Mouse (Mus musculus): ENCODE data around the gene 1810062G17Rik. TPM values are rescaled to one million over a fixed set of nuclear protein-coding genes. Genes with fewer than 3 reads are reported as not detected.

Gene 1810062G17Rik
- polyA plus RNA-seq, 1 experiment = 0.97 TPM

DNA sequence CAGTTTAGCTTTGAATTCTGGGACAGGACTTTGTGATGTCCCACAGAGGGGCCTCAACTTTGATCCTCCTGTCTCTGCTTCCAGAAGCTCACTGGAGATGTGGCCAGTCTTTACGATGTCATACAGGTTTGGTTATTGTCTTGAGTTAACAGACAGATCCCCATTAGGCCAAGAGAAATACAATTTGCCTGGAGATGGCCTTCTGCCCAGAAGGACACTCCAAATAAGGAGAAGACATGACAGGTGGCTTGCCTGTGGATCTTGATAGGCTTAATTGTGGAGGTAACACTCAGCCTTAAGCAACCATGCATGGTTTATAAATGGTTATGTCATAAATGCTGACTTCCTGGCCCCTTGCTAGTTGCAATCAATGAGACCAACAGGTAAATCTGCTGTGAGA is 23.2 kb upstream of the 1810062G17Rik start:
- Histone ChIP-seq H3K4me1 (ENCODE audit: control insufficient read depth, insufficient read depth, low read length) (peaks cover 25% of the 10 kb centered on the region), H3K4me3 (ENCODE audit: insufficient read depth, low read length) (no peak overlapping the region), H3K27ac (ENCODE audit: insufficient read depth, low read length) (peak overlapping the region; percentile 24; the same call in 1 of the 2 replicates)
- TF ChIP-seq CTCF (IDR thresholded peaks at IDR 0.05; ENCODE audit: borderline replicate concordance, insufficient read depth, low read length) (no peak), POLR2A (IDR thresholded peaks at IDR 0.05; ENCODE audit: low read depth, low read length) (no peak)

GRCm38 (mm10) chr3:36455124-36455523 is 20.6 kb upstream of the 1810062G17Rik start:
- H3K27ac ChIP-seq (ENCODE audit: insufficient read depth, low read length) = no peak overlapping the region
- no peak for TF ChIP-seq POLR2A (IDR thresholded peaks at IDR 0.05; ENCODE audit: low read depth, low read length)
- no peak for TF ChIP-seq CTCF (IDR thresholded peaks at IDR 0.05; ENCODE audit: borderline replicate concordance, insufficient read depth, low read length)
- H3K4me3 ChIP-seq (ENCODE audit: insufficient read depth, low read length) = no peak overlapping the region
- peaks cover 18% of the 10 kb centered on the region for H3K4me1 ChIP-seq (ENCODE audit: control insufficient read depth, insufficient read depth, low read length)

- TF ChIP-seq CTCF (IDR thresholded peaks at IDR 0.05; ENCODE audit: borderline replicate concordance, insufficient read depth, low read length) (no peak), POLR2A (IDR thresholded peaks at IDR 0.05; ENCODE audit: low read depth, low read length) (no peak)
- H3K4me3 ChIP-seq (ENCODE audit: insufficient read depth, low read length) = no peak overlapping the region
- H3K4me1 ChIP-seq (ENCODE audit: control insufficient read depth, insufficient read depth, low read length) = peaks cover 13% of the 10 kb centered on the region
- no peak overlapping the region for H3K27ac ChIP-seq (ENCODE audit: insufficient read depth, low read length)
Measured at GRCm38 (mm10) chr3:36455566-36455965, 20.2 kb upstream of the 1810062G17Rik start.

GRCm38 (mm10) chr3:36460717-36461116 is 15.0 kb upstream of the 1810062G17Rik start:
- TF ChIP-seq POLR2A (IDR thresholded peaks at IDR 0.05; ENCODE audit: low read depth, low read length) (no peak), CTCF (IDR thresholded peaks at IDR 0.05; ENCODE audit: borderline replicate concordance, insufficient read depth, low read length) (no peak)
- no peaks in the 10 kb centered on the region; the same call in 1 of the 2 replicates for H3K4me1 ChIP-seq (ENCODE audit: control insufficient read depth, insufficient read depth, low read length)
- H3K4me3 ChIP-seq (ENCODE audit: insufficient read depth, low read length) = no peak overlapping the region
- no peak overlapping the region for H3K27ac ChIP-seq (ENCODE audit: insufficient read depth, low read length)

GRCm38 (mm10) chr3:36461819-36462218 is 13.9 kb upstream of the 1810062G17Rik start:
- H3K4me3 ChIP-seq (ENCODE audit: insufficient read depth, low read length) = no peak overlapping the region
- no peak overlapping the region for H3K27ac ChIP-seq (ENCODE audit: insufficient read depth, low read length)
- H3K4me1 ChIP-seq (ENCODE audit: control insufficient read depth, insufficient read depth, low read length) = peaks cover 6% of the 10 kb centered on the region; the same call in 1 of the 2 replicates
- TF ChIP-seq POLR2A (IDR thresholded peaks at IDR 0.05; ENCODE audit: low read depth, low read length) (no peak), CTCF (IDR thresholded peaks at IDR 0.05; ENCODE audit: borderline replicate concordance, insufficient read depth, low read length) (no peak)

DNA sequence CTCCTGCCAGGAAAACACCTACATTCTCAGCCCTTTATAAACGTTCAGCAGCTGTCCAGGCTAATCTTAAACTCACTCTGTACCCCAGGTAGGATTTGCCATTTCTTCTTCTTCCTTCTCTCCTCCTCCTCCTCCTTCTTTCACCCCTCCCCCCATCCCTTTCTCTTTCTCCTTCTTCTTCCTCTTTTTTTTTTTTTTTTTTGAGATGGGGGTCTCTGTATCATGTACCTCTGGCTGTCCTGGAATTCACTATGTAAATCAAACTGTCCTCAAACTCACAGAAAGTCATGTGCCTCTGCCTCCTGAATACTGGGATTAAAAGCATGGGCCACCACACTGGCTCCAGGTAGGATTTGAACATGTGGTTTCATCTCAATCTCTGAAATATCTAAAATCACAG is 13.4 kb upstream of the 1810062G17Rik start:
- Histone ChIP-seq H3K4me3 (ENCODE audit: insufficient read depth, low read length) (no peak overlapping the region), H3K27ac (ENCODE audit: insufficient read depth, low read length) (no peak overlapping the region), H3K4me1 (ENCODE audit: control insufficient read depth, insufficient read depth, low read length) (peaks cover 10% of the 10 kb centered on the region; the same call in 1 of the 2 replicates)
- TF ChIP-seq POLR2A (IDR thresholded peaks at IDR 0.05; ENCODE audit: low read depth, low read length) (no peak), CTCF (IDR thresholded peaks at IDR 0.05; ENCODE audit: borderline replicate concordance, insufficient read depth, low read length) (no peak)

DNA sequence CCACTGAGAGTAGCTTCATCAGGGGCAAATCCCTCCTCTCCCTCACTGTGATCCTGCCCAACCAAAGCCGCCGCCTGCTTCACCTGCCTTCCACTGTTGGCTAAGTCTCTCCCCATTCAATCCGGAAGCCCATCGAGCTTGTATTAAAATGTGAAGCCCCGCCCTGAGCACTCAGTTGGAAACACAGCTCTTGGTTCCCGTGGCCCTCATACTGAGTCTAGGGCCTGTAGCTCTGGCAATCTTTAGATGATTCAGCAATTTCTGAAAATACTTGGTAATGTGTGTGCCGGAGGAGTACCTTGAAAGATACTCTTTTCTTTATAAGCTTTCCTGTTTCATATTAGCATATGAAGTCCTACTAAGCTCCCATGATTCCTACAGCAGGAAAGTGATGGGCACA is 10.2 kb upstream of the 1810062G17Rik start:
- TF ChIP-seq CTCF (IDR thresholded peaks at IDR 0.05; ENCODE audit: borderline replicate concordance, insufficient read depth, low read length) (no peak), POLR2A (IDR thresholded peaks at IDR 0.05; ENCODE audit: low read depth, low read length) (no peak)
- Histone ChIP-seq H3K4me1 (ENCODE audit: control insufficient read depth, insufficient read depth, low read length) (peaks cover 21% of the 10 kb centered on the region), H3K4me3 (ENCODE audit: insufficient read depth, low read length) (no peak overlapping the region), H3K27ac (ENCODE audit: insufficient read depth, low read length) (no peak overlapping the region)

DNA sequence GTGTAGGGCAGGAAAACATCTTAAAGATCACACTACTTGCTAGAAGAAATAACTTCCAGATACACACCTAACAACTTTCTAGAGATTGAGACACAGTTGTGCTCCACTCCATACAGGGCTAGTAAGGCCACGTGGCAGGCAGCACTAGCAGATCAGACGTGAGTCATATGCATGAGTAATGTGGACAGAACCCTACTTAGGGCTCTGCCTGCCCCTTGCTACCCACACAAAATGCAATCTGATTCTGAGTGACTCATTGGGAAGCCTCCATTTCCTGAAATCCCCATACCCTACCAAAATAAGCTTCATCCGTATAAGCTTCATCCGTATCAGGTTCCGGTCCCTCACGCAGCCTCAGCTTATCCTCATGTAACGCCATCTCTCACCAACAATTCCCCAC is 8.1 kb upstream of the 1810062G17Rik start:
- peaks cover 25% of the 10 kb centered on the region for H3K4me1 ChIP-seq (ENCODE audit: control insufficient read depth, insufficient read depth, low read length)
- TF ChIP-seq POLR2A (IDR thresholded peaks at IDR 0.05; ENCODE audit: low read depth, low read length) = no peak
- no peak for TF ChIP-seq CTCF (IDR thresholded peaks at IDR 0.05; ENCODE audit: borderline replicate concordance, insufficient read depth, low read length)
- no peak overlapping the region for H3K4me3 ChIP-seq (ENCODE audit: insufficient read depth, low read length)
- H3K27ac ChIP-seq (ENCODE audit: insufficient read depth, low read length) = peak overlapping the region; percentile 66

- H3K27ac ChIP-seq (ENCODE audit: insufficient read depth, low read length) = peak overlapping the region; percentile 3; the same call in 1 of the 2 replicates
- TF ChIP-seq CTCF (IDR thresholded peaks at IDR 0.05; ENCODE audit: borderline replicate concordance, insufficient read depth, low read length) = no peak
- no peak for TF ChIP-seq POLR2A (IDR thresholded peaks at IDR 0.05; ENCODE audit: low read depth, low read length)
- H3K4me1 ChIP-seq (ENCODE audit: control insufficient read depth, insufficient read depth, low read length) = peaks cover 25% of the 10 kb centered on the region
- H3K4me3 ChIP-seq (ENCODE audit: insufficient read depth, low read length) = no peak overlapping the region
Measured at GRCm38 (mm10) chr3:36468871-36469270, 6.9 kb upstream of the 1810062G17Rik start.

DNA sequence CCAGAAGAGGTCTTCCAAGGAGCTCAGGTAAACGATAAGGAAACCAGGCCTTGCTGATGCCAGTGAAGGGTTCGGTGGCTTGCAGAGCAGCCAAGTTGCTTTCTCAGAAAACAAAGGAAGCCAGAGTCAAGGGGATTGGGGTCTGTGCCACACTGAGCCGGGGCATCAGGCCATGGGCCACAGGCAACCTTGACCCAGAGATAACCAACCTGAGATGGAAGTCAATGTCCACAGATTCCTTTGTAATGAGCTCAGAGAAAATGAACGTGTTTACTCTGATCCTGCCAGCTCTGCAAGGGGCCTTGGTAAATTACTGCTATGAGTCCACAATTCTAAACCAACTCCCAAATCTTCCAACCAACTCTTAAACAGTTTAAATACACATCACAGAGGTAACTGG is 3.9 kb upstream of the 1810062G17Rik start:
- Histone ChIP-seq H3K4me1 (ENCODE audit: control insufficient read depth, insufficient read depth, low read length) (peaks cover 20% of the 10 kb centered on the region), H3K4me3 (ENCODE audit: insufficient read depth, low read length) (peak overlapping the region; percentile 43), H3K27ac (ENCODE audit: insufficient read depth, low read length) (no peak overlapping the region)
- no peak for TF ChIP-seq CTCF (IDR thresholded peaks at IDR 0.05; ENCODE audit: borderline replicate concordance, insufficient read depth, low read length)
- no peak for TF ChIP-seq POLR2A (IDR thresholded peaks at IDR 0.05; ENCODE audit: low read depth, low read length)

DNA sequence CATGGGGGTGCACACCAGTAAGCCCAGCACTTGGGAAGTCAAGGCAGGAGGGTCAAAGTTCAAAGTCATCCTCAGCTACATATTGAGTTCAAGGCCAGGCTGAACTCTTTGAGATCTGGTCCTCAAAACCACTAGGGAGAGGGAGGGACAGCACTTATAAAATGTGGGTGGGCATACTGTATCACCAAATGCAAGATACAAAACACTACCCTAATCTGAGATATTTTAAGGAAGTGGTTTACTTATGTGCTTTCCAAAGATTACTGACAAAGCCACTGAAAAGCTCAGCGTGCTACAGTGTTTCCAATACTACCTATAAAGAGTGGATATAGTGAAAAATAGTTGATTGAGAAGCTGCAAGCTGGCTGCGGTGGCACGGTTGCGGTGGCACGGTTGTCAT is 2.5 kb upstream of the 1810062G17Rik start:
- peaks cover 16% of the 10 kb centered on the region for H3K4me1 ChIP-seq (ENCODE audit: control insufficient read depth, insufficient read depth, low read length)
- TF ChIP-seq POLR2A (IDR thresholded peaks at IDR 0.05; ENCODE audit: low read depth, low read length) (no peak), CTCF (IDR thresholded peaks at IDR 0.05; ENCODE audit: borderline replicate concordance, insufficient read depth, low read length) (no peak)
- no peak overlapping the region for H3K27ac ChIP-seq (ENCODE audit: insufficient read depth, low read length)
- H3K4me3 ChIP-seq (ENCODE audit: insufficient read depth, low read length) = peak overlapping the region; percentile 49

All from embryonic fibroblast, embryonic 13.5 days (primary cell).